Mouse (Mus musculus) T-helper 17 cell (primary cell): ENCODE results near the gene Egln1.

Experiments used
- in situ Hi-C, 2 experiments: fragments of 300-600 bp; cut with MboI, MseI; formaldehyde crosslinking; loops; 1 replicate in 1 of 2; 2 replicates in 1 of 2; pipeline ENCODE4 v1.15.1; 2025; ENCODE audit warnings: high pct_unique_total_duplicates in 2 of 2

Gene Egln1

DNA sequence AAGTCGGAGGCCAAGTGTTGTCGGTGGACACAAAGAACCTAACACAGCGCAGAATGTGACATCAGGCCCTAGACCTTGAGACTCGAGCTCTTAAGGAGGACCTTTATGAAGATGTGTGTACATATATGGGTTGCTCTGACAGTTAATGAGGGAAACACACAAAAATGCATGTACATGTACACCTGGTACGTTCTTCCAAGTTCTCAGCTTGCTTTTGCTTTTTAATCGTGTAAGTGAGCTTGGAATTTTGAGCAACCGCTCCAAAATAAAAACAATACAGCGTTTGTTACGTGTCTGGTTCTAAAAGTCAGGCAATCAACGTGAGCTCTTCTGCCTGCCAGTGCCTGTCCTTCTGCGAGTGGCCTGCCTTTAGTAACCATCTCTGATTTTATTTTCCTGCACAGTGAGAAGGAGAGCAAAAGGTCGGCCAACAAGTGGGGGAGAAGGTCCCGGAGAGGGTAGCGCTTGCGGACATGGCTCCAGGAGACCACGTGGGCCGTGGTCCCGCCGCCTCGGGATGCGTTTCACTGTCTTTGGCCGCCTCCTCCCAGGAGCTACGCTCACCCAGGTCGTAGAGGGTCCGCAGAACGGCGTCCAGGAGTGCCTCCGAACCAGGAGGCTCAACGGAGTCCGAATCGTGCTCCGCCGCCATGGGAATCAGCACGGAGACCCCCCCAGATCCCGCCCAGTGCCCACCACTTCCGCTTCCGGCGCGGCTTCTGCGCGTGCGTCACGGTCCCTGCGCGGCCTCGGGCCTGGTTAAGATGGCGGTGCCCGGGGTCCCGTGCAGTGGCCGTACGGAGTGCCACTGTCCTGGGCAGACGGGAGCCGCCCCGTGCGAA lies 86.6 kb downstream of the Egln1 start, which contains the start of the genes Gnpat and 2810004N23Rik:
TSS of gene Gnpat (plus strand) at position 713 of the 842 bp plus-strand sequence.
TSS of gene 2810004N23Rik (minus strand) at position 800 of the 842 bp plus-strand sequence.
- in situ Hi-C loops, result no loop called here

DNA sequence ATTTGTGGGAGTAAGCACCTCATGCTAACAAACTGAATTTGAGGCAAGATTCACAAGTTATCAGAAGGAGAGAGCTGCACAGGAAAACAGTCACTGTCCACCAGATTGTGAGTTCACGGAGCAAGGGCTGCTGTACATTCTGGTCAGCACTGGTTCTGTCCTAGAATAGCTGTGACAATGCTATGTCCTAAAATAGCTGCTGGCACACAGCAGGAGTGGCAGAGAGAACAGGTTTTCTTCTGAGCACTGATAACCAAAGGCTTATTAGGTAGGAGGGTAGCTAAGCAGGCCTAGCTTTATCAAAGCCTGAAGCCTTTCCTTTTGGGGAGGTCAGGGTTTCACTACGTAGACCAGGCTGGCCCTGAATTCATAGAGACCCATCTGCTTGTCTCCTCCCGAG lies 88.9 kb downstream of the Egln1 start:
- in situ Hi-C loops, result no loop called here

DNA sequence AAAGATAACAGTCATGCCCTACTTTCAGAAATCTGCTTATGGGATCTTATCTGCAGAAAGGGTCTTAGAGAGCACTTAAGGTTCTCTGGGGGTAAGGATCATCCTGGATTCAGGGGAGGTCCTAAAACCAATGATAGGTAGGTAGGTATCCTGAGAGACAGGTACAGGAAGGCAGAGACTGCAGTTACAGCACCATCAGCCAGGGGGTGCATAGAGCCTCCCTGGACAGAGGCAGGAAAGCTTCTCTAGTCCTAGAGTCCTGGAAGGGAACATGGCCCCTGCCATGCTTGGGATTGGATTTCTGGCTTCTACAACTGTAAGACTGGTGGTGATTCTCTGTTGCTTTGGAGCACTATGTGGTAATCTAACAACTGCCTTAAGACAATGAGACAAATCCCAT lies 89.7 kb downstream of the Egln1 start:
- in situ Hi-C loops, result no loop called here
